Mouse (Mus musculus): ENCODE measurements around the gene Stxbp5. TPM values are rescaled to one million over a fixed set of nuclear protein-coding genes. Genes with fewer than 3 reads are reported as not detected.

The Stxbp5 gene
- total RNA-seq, 2 experiments from 2014 or later: 102 to 120 TPM

DNA sequence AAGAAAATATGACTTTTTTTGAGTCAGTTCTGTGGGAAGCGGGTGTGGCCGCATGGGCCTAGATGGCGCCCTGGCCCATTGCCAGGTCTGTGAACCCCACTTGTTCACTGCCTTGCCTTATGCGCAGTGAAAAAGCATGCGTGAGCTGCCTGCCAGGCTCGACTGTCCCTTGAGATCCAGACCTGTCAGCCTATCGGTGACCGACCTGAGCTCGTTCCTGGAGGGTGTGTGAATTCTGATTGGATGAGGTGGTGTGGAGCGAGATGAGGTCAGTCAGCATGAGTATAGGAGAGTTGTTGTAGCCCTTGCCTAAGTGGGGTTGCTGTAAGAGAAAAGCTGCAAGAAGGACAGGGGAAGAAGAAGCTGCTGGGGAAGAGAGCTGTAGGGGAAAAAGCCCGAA is 114.4 kb downstream of the Stxbp5 start:
- no peak for DNase-seq (ENCODE audit: low spot score in 2 of 2)
- intact Hi-C loops (cut with DNase I): no loop called here

GRCm38 (mm10) chr10:9785651-9786050 is 115.2 kb downstream of the Stxbp5 start:
- no peak for DNase-seq (ENCODE audit: low spot score in 2 of 2)
- intact Hi-C loops (cut with DNase I): no loop called here

DNA sequence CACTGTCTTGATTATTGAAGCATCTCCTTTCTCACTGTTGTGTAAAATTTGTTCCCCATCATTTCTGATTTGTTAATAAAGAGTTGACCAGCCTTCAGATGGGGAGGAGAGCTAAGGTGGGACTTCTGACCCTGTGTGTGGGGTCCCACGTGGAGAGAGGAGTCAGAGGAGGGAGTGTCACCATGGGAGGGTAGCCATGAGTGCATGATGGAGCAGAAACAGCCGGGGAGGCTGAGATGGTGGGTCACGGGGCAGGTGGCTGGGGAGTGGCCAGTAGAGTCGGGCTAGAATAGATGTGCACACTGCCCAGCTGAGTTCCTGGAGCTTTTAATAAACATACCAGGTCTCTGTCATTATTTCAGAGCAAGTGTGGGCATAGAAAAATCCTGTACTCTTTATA is 121.0 kb downstream of the Stxbp5 start:
- intact Hi-C loops (cut with DNase I): no loop called here

GRCm38 (mm10) chr10:9770261-9770660 is 130.6 kb downstream of the Stxbp5 start:
- intact Hi-C loops (cut with DNase I): no loop called here
- no peak for DNase-seq (ENCODE audit: low spot score in 2 of 2)

More for the DNA sequence above, 121.0 kb downstream of the Stxbp5 start:
- no peak for DNase-seq (ENCODE audit: low spot score in 2 of 2)

DNA sequence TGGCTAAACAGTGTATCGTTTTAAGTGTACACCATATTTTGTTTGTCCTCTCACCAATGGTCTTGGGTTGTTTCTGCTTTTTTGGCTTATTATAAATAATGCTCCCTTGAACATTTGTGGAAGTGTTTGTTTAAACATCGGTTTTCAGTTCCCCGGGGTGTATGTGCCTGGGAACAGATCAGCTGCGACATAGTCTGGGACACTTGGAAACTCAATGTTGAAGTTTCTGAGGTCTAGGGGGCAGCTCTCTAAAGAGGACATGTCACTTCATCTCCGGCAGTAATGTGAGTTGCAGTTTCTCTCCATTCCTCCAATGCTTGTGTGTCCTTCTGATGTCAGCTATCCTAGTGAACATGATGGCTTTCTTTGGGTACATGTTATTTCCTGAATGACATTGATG is 137.0 kb downstream of the Stxbp5 start:
- no peak for DNase-seq (ENCODE audit: low spot score in 2 of 2)
- intact Hi-C loops (cut with DNase I): no loop called here

- no peak for DNase-seq (ENCODE audit: low spot score in 2 of 2)
- intact Hi-C loops (cut with DNase I): no loop called here
Observed at GRCm38 (mm10) chr10:9760264-9760663, 140.6 kb downstream of the Stxbp5 start.

DNA sequence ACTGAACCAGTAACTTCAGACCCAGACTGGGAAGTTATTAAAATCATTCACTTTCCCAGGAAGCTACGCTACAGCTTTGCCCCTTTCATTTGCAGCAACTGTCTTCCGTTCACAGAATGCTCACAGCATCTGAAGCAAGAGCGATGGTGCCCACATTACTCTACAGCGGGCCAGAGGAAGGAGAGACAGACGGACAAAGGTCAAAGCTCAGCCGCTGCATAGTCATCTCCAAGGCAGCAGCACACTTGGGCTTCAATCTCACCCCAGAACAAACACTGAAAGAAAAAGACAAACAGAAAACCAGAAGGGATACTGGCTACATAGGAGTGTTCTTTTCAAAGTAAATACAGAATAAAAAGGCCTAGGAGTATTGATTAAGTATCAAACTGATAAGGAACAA is 144.3 kb downstream of the Stxbp5 start:
- intact Hi-C loops (cut with DNase I): loop anchor here (10.0 kb wide), 1 partner anchor 702 kb away; no protein-coding TSS in a partner anchor
- DNase-seq (ENCODE audit: low spot score in 2 of 2): no peak

DNA sequence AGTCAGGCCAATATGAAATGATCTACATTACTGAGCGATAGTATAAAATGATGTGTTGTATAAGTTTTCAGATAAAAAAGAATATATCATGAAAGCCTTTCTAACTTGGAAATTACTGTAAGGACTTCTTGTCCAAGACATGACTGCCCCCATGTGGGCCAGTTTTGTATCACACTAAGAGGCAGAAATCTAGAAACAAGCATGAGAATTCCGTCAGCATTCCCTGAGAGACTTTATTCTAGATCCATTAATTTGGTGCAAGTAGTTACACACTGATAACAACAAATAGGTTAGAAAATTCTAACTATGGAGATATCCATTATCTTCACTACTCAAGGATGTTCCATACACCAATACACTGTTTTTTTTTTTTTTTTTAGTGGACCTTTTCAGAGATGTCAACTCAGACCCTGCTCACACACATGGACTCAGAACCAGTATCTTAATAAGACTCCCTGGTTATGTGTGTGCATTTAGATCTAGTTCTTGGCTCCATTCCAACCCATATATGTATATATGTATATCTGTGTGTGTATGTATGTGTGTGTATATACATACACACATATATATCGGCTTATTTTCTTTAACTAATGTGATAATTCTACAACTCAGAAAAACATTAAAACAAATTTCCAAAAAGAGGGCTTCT is 145.9 kb downstream of the Stxbp5 start:
- peak; percentile 52 to 62 for DNase-seq (ENCODE audit: low spot score in 2 of 2)
- intact Hi-C loops (cut with DNase I): loop anchor here (10.0 kb wide), 1 partner anchor 700 kb away; no protein-coding TSS in a partner anchor

DNA sequence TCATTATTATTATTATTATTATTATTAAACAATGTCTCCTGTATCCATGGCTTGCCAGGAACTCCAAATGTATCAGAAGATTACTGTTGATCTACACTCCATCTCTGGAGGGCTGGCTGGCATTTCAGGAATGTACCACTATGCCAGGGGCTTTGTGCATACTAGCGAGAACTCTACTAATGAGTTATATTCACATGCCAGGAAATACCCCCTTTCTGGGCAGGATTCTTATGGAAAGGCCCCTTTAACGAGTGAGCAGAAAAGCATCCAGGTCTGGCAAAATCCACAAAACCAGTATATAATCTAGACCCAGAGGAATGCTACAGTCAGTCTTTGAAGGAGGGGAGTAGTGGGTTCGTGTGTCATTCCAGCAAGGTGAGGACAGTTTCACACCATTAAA is 167.0 kb downstream of the Stxbp5 start:
- intact Hi-C loops (cut with DNase I): no loop called here
- DNase-seq (ENCODE audit: low spot score in 2 of 2): no peak

GRCm38 (mm10) chr10:9732065-9732749 is 168.7 kb downstream of the Stxbp5 start:
- intact Hi-C loops (cut with DNase I): no loop called here
- no peak for DNase-seq (ENCODE audit: low spot score in 2 of 2)

DNA sequence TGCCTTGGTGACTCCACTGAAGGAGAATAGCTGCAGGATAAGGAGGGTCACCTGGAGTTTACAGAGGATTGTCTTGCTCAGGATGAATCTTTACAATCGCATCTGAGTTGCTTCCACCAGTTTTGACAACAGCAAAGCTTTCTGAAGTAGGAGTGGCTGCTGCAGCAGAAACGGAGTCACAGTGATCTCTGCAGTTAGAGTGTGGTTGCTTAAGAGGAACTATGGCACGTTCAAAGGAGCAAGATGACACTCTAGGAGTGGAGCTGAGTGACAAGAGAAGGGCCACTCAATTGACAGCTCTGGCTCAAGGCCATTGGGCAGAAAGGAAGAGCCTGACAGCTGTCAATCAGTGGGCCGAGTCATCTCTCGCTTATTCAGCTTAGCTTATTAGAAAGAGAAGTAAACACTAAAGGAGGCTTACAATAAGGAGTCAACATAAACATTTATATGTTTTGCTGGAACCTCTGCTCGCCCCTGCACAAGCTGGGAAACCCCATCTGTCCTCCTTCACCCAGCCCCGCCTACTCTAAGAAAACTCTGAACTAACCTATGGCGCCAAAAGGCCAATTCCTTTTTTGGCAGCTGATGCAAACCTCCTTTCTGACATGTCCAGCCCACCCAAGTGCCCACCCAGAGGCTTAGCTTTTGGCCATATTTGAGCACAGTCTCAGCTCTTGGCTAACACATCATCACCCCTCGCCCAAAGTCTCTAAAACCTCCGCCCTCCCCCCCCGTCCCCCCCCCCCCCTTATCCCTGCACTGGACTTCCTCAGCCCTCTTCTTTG is 178.2 kb downstream of the Stxbp5 start:
- DNase-seq (ENCODE audit: low spot score in 2 of 2): no peak
- intact Hi-C loops (cut with DNase I): no loop called here

GRCm38 (mm10) chr10:9720027-9720426 is 180.9 kb downstream of the Stxbp5 start:
- no peak for DNase-seq (ENCODE audit: low spot score in 2 of 2)
- intact Hi-C loops (cut with DNase I): no loop called here

GRCm38 (mm10) chr10:9718086-9718485 is 182.8 kb downstream of the Stxbp5 start:
- DNase-seq (ENCODE audit: low spot score in 2 of 2): no peak
- intact Hi-C loops (cut with DNase I): no loop called here

Other genes with a start within 250 kb of the Stxbp5 start
- 10 to 100 TPM; 11.8 to 11.9 TPM for gene Samd5, start 225.9 kb downstream of the Stxbp5 start, total RNA-seq (2021)

All from left cerebral cortex, postnatal 36 days (tissue).